Mouse (Mus musculus) kidney, embryonic 16.5 days (tissue): ENCODE measurements around the gene Pdgfb. TPM values are rescaled to one million over a fixed set of nuclear protein-coding genes. Genes with fewer than 3 reads are reported as not detected.
A peak's percentile ranks its signal among the peaks of the same experiment; 100 is the strongest.

ENCODE experiments used
- ATAC-seq: fragments of 200-750 bp; cut with Nextera tagmentation; 2 replicates; pipeline ENCODE4 v1.8.0; 2017; ENCODE audit warnings: moderate TSS enrichment; ENCODE audit not compliant: low FRiP score, low TSS enrichment
- H3K27ac ChIP-seq: fragments of 300-500 bp; sonication (generic); 2 replicates; pipeline ENCODE4 v1.5.1; 2014; ENCODE audit warnings: low read length
- H3K27me3 ChIP-seq: fragments of 300-500 bp; sonication (generic); 2 replicates; pipeline ENCODE4 v1.6.1; 2014; ENCODE audit warnings: low read length, control low read depth, mixed read lengths; ENCODE audit not compliant: insufficient read depth
- H3K36me3 ChIP-seq: fragments of 300-500 bp; sonication (generic); 2 replicates; pipeline ENCODE4 v1.6.1; 2014; ENCODE audit warnings: low read length, control low read depth, mixed read lengths; ENCODE audit not compliant: insufficient read depth
- H3K4me1 ChIP-seq: fragments of 300-500 bp; sonication (generic); 2 replicates; pipeline ENCODE4 v1.6.1; 2014; ENCODE audit warnings: low read length, control low read depth, mixed read lengths; ENCODE audit not compliant: insufficient read depth
- H3K4me2 ChIP-seq: fragments of 300-500 bp; sonication (generic); replicated peaks from 2 replicates; pipeline ENCODE4 v1.6.1; 2014; ENCODE audit warnings: low read depth, low read length
- H3K4me3 ChIP-seq: fragments of 300-500 bp; sonication (generic); 2 replicates; pipeline ENCODE4 v1.5.1; 2014; ENCODE audit warnings: mild to moderate bottlenecking, low read length
- H3K9ac ChIP-seq: fragments of 300-500 bp; sonication (generic); replicated peaks from 2 replicates; pipeline ENCODE4 v1.6.1; 2014; ENCODE audit warnings: low read length
- H3K9me3 ChIP-seq: fragments of 300-500 bp; sonication (generic); 2 replicates; pipeline ENCODE4 v1.6.1; 2016; ENCODE audit warnings: low read length, control low read depth
- WGBS: fragments of 180-500 bp; shearing (Covaris S2); extraction: QIAGEN DNeasy Blood & Tissue Kit; methylation state at CpG from one replicate; pipeline ENCODE4 v1.1.7; 2014; 5-methylcytosine and 5-hydroxymethylcytosine counted together
- polyA plus RNA-seq: library from polyadenylated mRNA; unstranded; fragments of >200 nt; fragmentation: Nextera tagmentation; extraction: Ambion mirVana; gene quantifications from 2 replicates; pipeline ENCODE4 v1.2.1, GENCODE M21; 2015

Pdgfb gene
- polyA plus RNA-seq, 1 experiment from 2014 or later = 6.2 TPM

- Histone ChIP-seq H3K27me3 (no peaks in the 10 kb centered on the region), H3K9ac (no peak overlapping the region), H3K4me2 (no peak overlapping the region), H3K4me1 (peaks cover 36% of the 10 kb centered on the region), H3K9me3 (no peaks in the 10 kb centered on the region), H3K36me3 (no peaks in the 10 kb centered on the region), H3K27ac (0 out of 2 replicates have a peak overlapping the region, but pooled peaks have one; percentile 85), H3K4me3 (no peak overlapping the region)
- WGBS = 66% methylated on average over 7 of the region's 7 CpGs
- ATAC-seq = no peak
Measured at GRCm38 (mm10) chr15:79953470-79953869, 61.3 kb downstream of the Pdgfb start.

GRCm38 (mm10) chr15:79952504-79953231 is 62.1 kb downstream of the Pdgfb start:
- no peak overlapping the region for H3K4me2 ChIP-seq

DNA sequence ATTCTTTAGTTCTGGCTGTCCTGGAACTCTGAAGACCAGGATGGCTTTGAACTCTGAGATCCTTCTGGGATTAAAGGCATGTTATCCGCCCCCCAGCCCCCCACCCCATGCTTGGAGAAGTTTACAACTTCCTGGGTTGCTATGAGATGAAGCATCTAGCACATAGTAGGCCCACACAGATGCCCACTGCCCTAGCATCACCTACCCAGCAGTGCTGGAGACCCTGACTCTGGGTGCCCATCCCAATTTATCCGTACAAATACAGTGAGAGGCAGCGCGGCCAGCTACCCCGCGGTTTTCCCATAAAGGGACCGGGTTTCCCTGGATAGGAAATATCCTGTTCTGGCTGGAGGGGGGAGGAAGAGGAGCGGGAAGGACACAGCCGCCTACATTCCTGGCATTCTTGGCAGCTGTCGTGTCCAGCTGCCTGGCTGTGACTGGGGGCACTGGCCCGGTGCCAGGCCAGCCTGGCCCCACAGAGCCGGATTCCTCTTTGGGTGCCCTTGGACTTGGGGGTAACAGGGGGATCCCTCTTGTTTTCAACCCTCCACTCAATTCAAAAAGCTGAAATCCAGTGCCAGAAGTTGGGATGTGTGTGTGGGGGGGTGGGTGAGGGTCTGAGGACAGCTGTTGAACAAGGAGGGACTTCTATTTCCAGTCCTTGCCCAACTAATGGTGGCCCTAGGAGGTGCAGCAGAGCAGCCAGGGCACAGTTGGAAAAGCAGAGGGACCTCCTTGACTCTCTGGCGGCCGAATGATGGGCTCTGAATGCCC is 62.9 kb downstream of the Pdgfb start:
- Histone ChIP-seq H3K36me3 (no peaks in the 10 kb centered on the region), H3K27me3 (no peaks in the 10 kb centered on the region), H3K9ac (0 out of 2 replicates have a peak overlapping the region, but pooled peaks have one; percentile 38), H3K4me1 (peaks cover 36% of the 10 kb centered on the region), H3K4me2 (peak overlapping the region; percentile 26; the same call in 1 of the 2 replicates), H3K4me3 (no peak overlapping the region), H3K9me3 (no peaks in the 10 kb centered on the region), H3K27ac (peak overlapping the region; percentile 85)
- ATAC-seq = peak; percentile 24; the same call in 1 of the 2 replicates
- WGBS = 31% methylated on average over 14 of the region's 14 CpGs

More at GRCm38 (mm10) chr15:79952504-79953231, 62.1 kb downstream of the Pdgfb start:
- 43% methylated on average over 11 of the region's 11 CpGs for WGBS
- peaks cover 36% of the 10 kb centered on the region for H3K4me1 ChIP-seq
- H3K9me3 ChIP-seq = no peaks in the 10 kb centered on the region
- ATAC-seq = no peak
- no peak overlapping the region for H3K4me3 ChIP-seq
- no peaks in the 10 kb centered on the region for H3K36me3 ChIP-seq
- H3K9ac ChIP-seq = no peak overlapping the region
- H3K27ac ChIP-seq = peak overlapping the region; percentile 85
- H3K27me3 ChIP-seq = no peaks in the 10 kb centered on the region

GRCm38 (mm10) chr15:79951226-79951625 is 63.6 kb downstream of the Pdgfb start:
- 57% methylated on average over 6 of the region's 6 CpGs for WGBS
- peak overlapping the region; percentile 85 for H3K27ac ChIP-seq
- H3K36me3 ChIP-seq = no peaks in the 10 kb centered on the region
- H3K4me1 ChIP-seq = peaks cover 36% of the 10 kb centered on the region
- peak overlapping the region; percentile 60; the same call in 1 of the 2 replicates for H3K9ac ChIP-seq
- H3K27me3 ChIP-seq = no peaks in the 10 kb centered on the region
- no peaks in the 10 kb centered on the region for H3K9me3 ChIP-seq
- H3K4me3 ChIP-seq = no peak overlapping the region; the same call in 1 of the 2 replicates
- peak overlapping the region; percentile 59; the same call in 1 of the 2 replicates for H3K4me2 ChIP-seq
- ATAC-seq = peak; percentile 10; the same call in 1 of the 2 replicates

GRCm38 (mm10) chr15:79950250-79951025 is 64.3 kb downstream of the Pdgfb start:
- Histone ChIP-seq H3K4me1 (peaks cover 36% of the 10 kb centered on the region), H3K27me3 (no peaks in the 10 kb centered on the region), H3K27ac (peak overlapping the region; percentile 85), H3K36me3 (no peaks in the 10 kb centered on the region), H3K4me3 (peak overlapping the region; percentile 34), H3K9me3 (no peaks in the 10 kb centered on the region), H3K9ac (peak overlapping the region; percentile 60), H3K4me2 (peak overlapping the region; percentile 59)
- ATAC-seq = peak; percentile 52
- under 1% methylated on average over 24 of the region's 24 CpGs for WGBS

- 66% methylated on average over 6 of the region's 6 CpGs for WGBS
Measured at GRCm38 (mm10) chr15:79947681-79948080, 67.1 kb downstream of the Pdgfb start.

GRCm38 (mm10) chr15:79946790-79947189 is 68.0 kb downstream of the Pdgfb start:
- ATAC-seq = no peak
- no peak overlapping the region for H3K4me3 ChIP-seq
- H3K4me1 ChIP-seq = peaks cover 25% of the 10 kb centered on the region

More at GRCm38 (mm10) chr15:79947681-79948080, 67.1 kb downstream of the Pdgfb start:
- no peaks in the 10 kb centered on the region for H3K27me3 ChIP-seq
- H3K36me3 ChIP-seq = no peaks in the 10 kb centered on the region
- H3K9me3 ChIP-seq = 0 out of 2 replicates have a peak, but pooled peaks cover 3% of the 10 kb centered on the region
- no peak overlapping the region for H3K4me3 ChIP-seq
- no peak overlapping the region for H3K9ac ChIP-seq
- H3K4me2 ChIP-seq = no peak overlapping the region
- ATAC-seq = no peak
- H3K4me1 ChIP-seq = peaks cover 34% of the 10 kb centered on the region
- H3K27ac ChIP-seq = no peak overlapping the region

DNA sequence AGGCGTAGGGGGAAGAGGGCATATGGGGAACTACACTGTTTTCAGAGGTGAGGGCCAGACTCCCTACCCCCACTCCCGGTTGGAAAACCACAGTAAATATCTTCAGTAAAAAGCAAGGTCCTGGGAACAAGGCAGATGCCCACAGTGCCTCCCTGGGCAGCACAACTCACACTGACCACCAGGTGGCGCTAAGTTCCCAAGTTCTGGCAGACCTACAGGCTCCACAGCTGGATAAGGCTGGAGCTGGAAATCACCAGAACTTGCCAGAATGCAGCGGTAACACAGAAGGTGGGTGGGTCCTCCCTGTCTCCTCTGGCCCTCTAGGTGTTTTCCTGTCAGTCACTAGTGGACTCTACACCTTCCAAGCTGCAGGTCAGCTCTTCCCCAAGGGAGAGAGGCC is 68.8 kb downstream of the Pdgfb start:
- no peak overlapping the region for H3K9ac ChIP-seq
- no peaks in the 10 kb centered on the region for H3K36me3 ChIP-seq
- WGBS = 5% methylated on average over 4 of the region's 4 CpGs
- H3K27ac ChIP-seq = no peak overlapping the region
- peak; percentile 61 for ATAC-seq
- H3K4me3 ChIP-seq = no peak overlapping the region
- H3K4me2 ChIP-seq = no peak overlapping the region
- 0 out of 2 replicates have a peak, but pooled peaks cover 3% of the 10 kb centered on the region for H3K9me3 ChIP-seq
- H3K4me1 ChIP-seq = peaks cover 17% of the 10 kb centered on the region
- H3K27me3 ChIP-seq = no peaks in the 10 kb centered on the region

More at GRCm38 (mm10) chr15:79946790-79947189, 68.0 kb downstream of the Pdgfb start:
- 0 out of 2 replicates have a peak, but pooled peaks cover 3% of the 10 kb centered on the region for H3K9me3 ChIP-seq
- H3K27me3 ChIP-seq = no peaks in the 10 kb centered on the region
- no peak overlapping the region for H3K9ac ChIP-seq
- no peak overlapping the region for H3K27ac ChIP-seq
- WGBS = 60% methylated on average over 9 of the region's 9 CpGs
- no peak overlapping the region for H3K4me2 ChIP-seq
- no peaks in the 10 kb centered on the region for H3K36me3 ChIP-seq
